Mouse (Mus musculus) C2C12 (cell line): ENCODE data around the gene Diras1.

Experiments
- CTCF ChIP-seq: IDR thresholded peaks from one replicate; pipeline ENCODE4 v1.5.1; 2011; ENCODE audit not compliant: control insufficient read depth, insufficient read depth, insufficient read length
- MYOD1 ChIP-seq: IDR thresholded peaks from one replicate; pipeline ENCODE4 v1.6.1; 2011; ENCODE audit warnings: low read depth; ENCODE audit not compliant: control insufficient read depth, insufficient read length

- TF ChIP-seq CTCF = no peak
- TF ChIP-seq MYOD1 = no peak
Measured at GRCm38 (mm10) chr10:81000197-81001062, 25.0 kb downstream of the Diras1 start.
